Mouse (Mus musculus) right cerebral cortex, adult 2 months (tissue): ENCODE data around the gene Nrn1.
A peak's percentile ranks its signal among the peaks of the same experiment; 100 is the strongest.

Experiments used
- DNase-seq, 2 experiments: peaks; one replicate each; pipeline ENCODE4 v3.0.0; 2021 to 2022; ENCODE audit warnings: low spot score in 2 of 2

Nrn1 gene

GRCm38 (mm10) chr13:36734731-36735571, at the start of gene Nrn1:
Nrn1 (minus strand) TSS chr13:36735131.
- peak; percentile 56 to 69 for DNase-seq

- no peak for DNase-seq
Observed at GRCm38 (mm10) chr13:36779626-36780025, 44.7 kb upstream of the Nrn1 start.

GRCm38 (mm10) chr13:36766801-36767200, 31.9 kb upstream of the Nrn1 start:
- no peak for DNase-seq

- DNase-seq = no peak
Observed at GRCm38 (mm10) chr13:36751861-36752260, 16.9 kb upstream of the Nrn1 start.

- no peak for DNase-seq
Observed at GRCm38 (mm10) chr13:36750056-36750455, 15.1 kb upstream of the Nrn1 start.

GRCm38 (mm10) chr13:36736619-36736996, 1.7 kb upstream of the Nrn1 start:
- no peak for DNase-seq

GRCm38 (mm10) chr13:36735901-36736618, 1.1 kb upstream of the Nrn1 start:
- peak; percentile 70 to 75 for DNase-seq

- DNase-seq = peak; percentile 57 to 64
Observed at GRCm38 (mm10) chr13:36733989-36734690, 791 bp downstream of the Nrn1 start.

- peak in 1 of 2 experiments; percentile 36 for DNase-seq
Observed at GRCm38 (mm10) chr13:36733566-36733965, 1.4 kb downstream of the Nrn1 start.

GRCm38 (mm10) chr13:36732891-36733490, 1.9 kb downstream of the Nrn1 start:
- no peak for DNase-seq

- DNase-seq = peak; percentile 31 to 49
Observed at GRCm38 (mm10) chr13:36731931-36732461, 2.9 kb downstream of the Nrn1 start.

- peak; percentile 42 to 47 for DNase-seq
Observed at GRCm38 (mm10) chr13:36731016-36731930, 3.7 kb downstream of the Nrn1 start.

GRCm38 (mm10) chr13:36730341-36730761, 4.6 kb downstream of the Nrn1 start:
- DNase-seq = peak; percentile 52 to 55

- no peak for DNase-seq
Observed at GRCm38 (mm10) chr13:36729731-36730340, 5.1 kb downstream of the Nrn1 start.

- DNase-seq = no peak
Observed at GRCm38 (mm10) chr13:36728509-36728908, 6.4 kb downstream of the Nrn1 start.

GRCm38 (mm10) chr13:36727779-36728470, 7.0 kb downstream of the Nrn1 start:
- no peak for DNase-seq

GRCm38 (mm10) chr13:36726951-36727778, 7.8 kb downstream of the Nrn1 start:
- peak; percentile 72 to 76 for DNase-seq

- DNase-seq = peak; percentile 28 to 50
Observed at GRCm38 (mm10) chr13:36726551-36726950, 8.4 kb downstream of the Nrn1 start.
